In genomic region chr9:115214572-115215571, GRCm38 (mm10) we compare ENCODE assay signal across 13 mouse cellular contexts.
DNase-seq lines count a peak whose midpoint lies in the region; ATAC-seq and TF ChIP-seq lines count a peak whose summit lies in the region.
"Had no signal": no experiment of that assay in that cellular context is flagged by ENCODE, and none has a peak within 500 bp of the region (broad histone marks: within the 10 kb centered on the region; RNA-seq: fewer than 3 reads in every experiment).

No protein-coding gene starts in this region.

- H3K27me3 ChIP-seq in kidney, embryonic 14.5 days (ENCODE audit: control insufficient read depth, insufficient read depth, low read length), result peaks cover 4% of the 10 kb centered on the region; the same call in 1 of the 2 replicates
- no peaks in the 10 kb centered on the region for H3K27me3 ChIP-seq in midbrain, postnatal 0 days (ENCODE audit: insufficient read depth, low read length)
- H3K27me3 ChIP-seq in midbrain, embryonic 13.5 days, result no peaks in the 10 kb centered on the region
- H3K27me3 ChIP-seq in embryonic facial prominence, embryonic 14.5 days (replicated peaks; ENCODE audit: control insufficient read depth, insufficient read depth, low read length), result no peaks in the 10 kb centered on the region
- no peaks in the 10 kb centered on the region for H3K27me3 ChIP-seq in splenic B cell, adult 2 months (ENCODE audit: control insufficient read depth, insufficient read depth, low read length, poor library complexity, severe bottlenecking)
- H3K27me3 ChIP-seq: neural tube, embryonic 12.5 days had no signal

- 12% methylated on average over 7 of the region's 7 CpGs for WGBS in kidney, embryonic 14.5 days
- 31% methylated on average over 7 of the region's 7 CpGs for WGBS in midbrain, postnatal 0 days
- WGBS in midbrain, embryonic 13.5 days, result 21% methylated on average over 7 of the region's 7 CpGs
- 30% methylated on average over 7 of the region's 7 CpGs for WGBS in embryonic facial prominence, embryonic 14.5 days

- ATAC-seq in kidney, embryonic 14.5 days (ENCODE audit: low FRiP score, low TSS enrichment), result peak; percentile 70
- no peak for ATAC-seq in midbrain, postnatal 0 days (ENCODE audit: low FRiP score)
- ATAC-seq in midbrain, embryonic 13.5 days, result no peak; the same call in 1 of the 2 replicates
- 0 out of 2 replicates have a peak, but pooled peaks have one; percentile 23 for ATAC-seq in embryonic facial prominence, embryonic 14.5 days (ENCODE audit: low read depth)
- no peak for ATAC-seq in cerebellum, adult (ENCODE audit: insufficient number of reproducible peaks, low FRiP score, low TSS enrichment)

- no peak overlapping the region; the same call in 1 of the 2 replicates for H3K9ac ChIP-seq in kidney, embryonic 14.5 days (ENCODE audit: low read depth, low read length)
- H3K9ac ChIP-seq in midbrain, postnatal 0 days (replicated peaks; ENCODE audit: low read length, poor library complexity, severe bottlenecking), result no peak overlapping the region
- no peak overlapping the region for H3K9ac ChIP-seq in midbrain, embryonic 13.5 days (replicated peaks)
- H3K9ac ChIP-seq in embryonic facial prominence, embryonic 14.5 days (ENCODE audit: low read depth, low read length), result no peak overlapping the region
- H3K9ac ChIP-seq: hindbrain, embryonic 14.5 days; neural tube, embryonic 12.5 days had no signal

- H3K4me2 ChIP-seq in kidney, embryonic 14.5 days (replicated peaks; ENCODE audit: low read depth, low read length), result no peak overlapping the region
- H3K4me2 ChIP-seq in midbrain, postnatal 0 days (ENCODE audit: low read depth, low read length, poor library complexity, severe bottlenecking), result no peak overlapping the region
- no peak overlapping the region for H3K4me2 ChIP-seq in midbrain, embryonic 13.5 days (replicated peaks)
- H3K4me2 ChIP-seq in embryonic facial prominence, embryonic 14.5 days (ENCODE audit: low read depth, low read length), result no peak overlapping the region
- H3K4me2 ChIP-seq: hindbrain, embryonic 14.5 days had no signal

- no peaks in the 10 kb centered on the region for H3K36me3 ChIP-seq in kidney, embryonic 14.5 days (ENCODE audit: control insufficient read depth, insufficient read depth, low read length)
- H3K36me3 ChIP-seq in midbrain, postnatal 0 days (ENCODE audit: insufficient read depth, low read length), result no peaks in the 10 kb centered on the region
- no peaks in the 10 kb centered on the region for H3K36me3 ChIP-seq in midbrain, embryonic 13.5 days
- no peaks in the 10 kb centered on the region for H3K36me3 ChIP-seq in embryonic facial prominence, embryonic 14.5 days (ENCODE audit: control insufficient read depth, insufficient read depth, low read length)
- H3K36me3 ChIP-seq in splenic B cell, adult 2 months (ENCODE audit: control insufficient read depth, insufficient read depth, low read length, poor library complexity, severe bottlenecking), result no peaks in the 10 kb centered on the region; the same call in 1 of the 2 replicates
- H3K36me3 ChIP-seq: neural tube, embryonic 12.5 days had no signal

- H3K4me1 ChIP-seq in kidney, embryonic 14.5 days (ENCODE audit: control insufficient read depth, insufficient read depth, low read length), result peaks cover 18% of the 10 kb centered on the region
- no peaks in the 10 kb centered on the region for H3K4me1 ChIP-seq in midbrain, postnatal 0 days (ENCODE audit: insufficient read depth, low read length)
- H3K4me1 ChIP-seq in midbrain, embryonic 13.5 days (replicated peaks), result peaks cover 15% of the 10 kb centered on the region; the same call in 1 of the 2 replicates
- 0 out of 2 replicates have a peak, but pooled peaks cover 5% of the 10 kb centered on the region for H3K4me1 ChIP-seq in embryonic facial prominence, embryonic 14.5 days (ENCODE audit: control insufficient read depth, insufficient read depth, low read length)

- no peak for DNase-seq in kidney, postnatal 36 days
- no peak for DNase-seq in midbrain, postnatal 0 days (ENCODE audit: low spot score)
- DNase-seq in embryonic facial prominence, embryonic 14.5 days (ENCODE audit: low spot score), result peak; percentile 30
- peak; percentile 14 for DNase-seq in splenic B cell, adult 2 months (ENCODE audit: low read depth, low spot score)
- DNase-seq in natural killer cell, adult 2 months (ENCODE audit: low spot score in 2 of 2), result no peak
- DNase-seq: adrenal gland, adult 8-10 months; cerebellum, adult 9-11 months had no signal

- peak overlapping the region; percentile 5 for H3K27ac ChIP-seq in kidney, embryonic 14.5 days (ENCODE audit: low read depth, low read length)
- no peak overlapping the region for H3K27ac ChIP-seq in midbrain, postnatal 0 days (ENCODE audit: low read depth, low read length)
- H3K27ac ChIP-seq in midbrain, embryonic 13.5 days, result no peak overlapping the region
- H3K27ac ChIP-seq in embryonic facial prominence, embryonic 14.5 days (replicated peaks; ENCODE audit: low read depth, low read length), result no peak overlapping the region
- H3K27ac ChIP-seq: hindbrain, embryonic 14.5 days; left cerebral cortex, adult 2 months; neural tube, embryonic 12.5 days had no signal

- peak; percentile 22; the same call in 1 of the 2 replicates for TF ChIP-seq CTCF in midbrain, postnatal 0 days (IDR thresholded peaks at IDR 0.05)

- H3K4me3 ChIP-seq in kidney, embryonic 14.5 days (ENCODE audit: low read length), result no peak overlapping the region
- no peak overlapping the region for H3K4me3 ChIP-seq in midbrain, postnatal 0 days (ENCODE audit: low read depth, low read length)
- H3K4me3 ChIP-seq in midbrain, embryonic 13.5 days (replicated peaks), result no peak overlapping the region
- H3K4me3 ChIP-seq in embryonic facial prominence, embryonic 14.5 days (ENCODE audit: low read depth, low read length), result no peak overlapping the region
- H3K4me3 ChIP-seq: left cerebral cortex, adult 2 months; neural tube, embryonic 12.5 days had no signal

- H3K9me3 ChIP-seq in kidney, embryonic 14.5 days (ENCODE audit: control insufficient read depth, low read length), result 0 out of 2 replicates have a peak, but pooled peaks cover 3% of the 10 kb centered on the region
- no peaks in the 10 kb centered on the region for H3K9me3 ChIP-seq in midbrain, postnatal 0 days (ENCODE audit: low read length)
- no peaks in the 10 kb centered on the region for H3K9me3 ChIP-seq in midbrain, embryonic 13.5 days
- H3K9me3 ChIP-seq in embryonic facial prominence, embryonic 14.5 days (ENCODE audit: control insufficient read depth, low read length), result no peaks in the 10 kb centered on the region
- H3K9me3 ChIP-seq: neural tube, embryonic 12.5 days had no signal

Comparison
In these comparisons a context has a peak if more than half of its experiments do, and no peak if none do; other contexts are left out.
1. ATAC-seq: peak in kidney, embryonic 14.5 days (single experiment) and embryonic facial prominence, embryonic 14.5 days (single experiment); none in midbrain, postnatal 0 days (single experiment), midbrain, embryonic 13.5 days (single experiment) and cerebellum, adult (single experiment).
2. DNase-seq: peak in embryonic facial prominence, embryonic 14.5 days (single experiment) and splenic B cell, adult 2 months (single experiment); none in kidney, postnatal 36 days (0 of 2), midbrain, postnatal 0 days (single experiment) and natural killer cell, adult 2 months (0 of 2).